Mouse (Mus musculus) G1E (cell line): Measurements from ENCODE around the gene Ralgapa1. TPM values are rescaled to one million over a fixed set of nuclear protein-coding genes. Genes with fewer than 3 reads are reported as not detected.

Source experiments
- ATAC-seq: 2 replicates; pipeline ENCODE4 v1.8.0; 2016; ENCODE audit warnings: mild to moderate bottlenecking; ENCODE audit not compliant: insufficient number of reproducible peaks, poor library complexity, low FRiP score, severe bottlenecking; ENCODE audit errors: extremely low read depth
- DNase-seq: peaks from one replicate; pipeline ENCODE4 v3.0.0; 2012; ENCODE audit warnings: low spot score
- H3K27me3 ChIP-seq: 2 replicates; pipeline ENCODE4 v1.6.1; 2012; ENCODE audit warnings: mild to moderate bottlenecking, low read length, inconsistent platforms; ENCODE audit not compliant: insufficient read depth
- H3K36me3 ChIP-seq: replicated peaks from 2 replicates; pipeline ENCODE3; 2012; ENCODE audit warnings: mild to moderate bottlenecking, inconsistent platforms
- H3K4me1 ChIP-seq: 2 replicates; pipeline ENCODE4 v1.6.1; 2012; ENCODE audit warnings: low read depth, low read length, inconsistent platforms, mixed read lengths; ENCODE audit not compliant: insufficient read depth
- H3K4me3 ChIP-seq: 2 replicates; pipeline ENCODE4 v1.5.1; 2012; ENCODE audit warnings: low read depth, mild to moderate bottlenecking, inconsistent platforms, low read length, moderate library complexity, mixed read lengths
- H3K9me3 ChIP-seq: replicated peaks from 2 replicates; pipeline ENCODE4 v1.6.1; 2012; ENCODE audit warnings: inconsistent platforms
- CTCF ChIP-seq: IDR thresholded peaks from 2 replicates; pipeline ENCODE4 v1.5.1; 2012; ENCODE audit warnings: low read depth, low read length, inconsistent platforms, mixed read lengths
- GATA1 ChIP-seq: IDR thresholded peaks from 2 replicates; pipeline ENCODE4 v1.6.1; 2012; ENCODE audit warnings: borderline replicate concordance, low read length, inconsistent platforms, mixed read lengths
- GATA2 ChIP-seq: IDR thresholded peaks from 2 replicates; pipeline ENCODE4 v1.6.1; 2012; ENCODE audit warnings: low read depth, low read length, inconsistent platforms, borderline replicate concordance
- POLR2AphosphoS5 ChIP-seq: IDR thresholded peaks from 2 replicates; pipeline ENCODE4 v1.6.1; 2012; ENCODE audit warnings: low read depth, low read length, inconsistent platforms; ENCODE audit not compliant: insufficient replicate concordance
- TAL1 ChIP-seq: conservative IDR thresholded peaks from 2 replicates; pipeline ENCODE4 v1.6.1; 2012; ENCODE audit warnings: low read depth, low read length, inconsistent platforms, mixed read lengths
- polyA plus RNA-seq: library from polyadenylated mRNA; stranded (reverse); fragments of >175 nt; gene quantifications from 2 replicates; pipeline ENCODE4 v1.2.3, GENCODE M21; 2012
- total RNA-seq, 2 experiments: library from RNA; stranded (forward) in 1 of 2; stranded (reverse) in 1 of 2; fragments of 200-1000 nt in 1 of 2; fragments of >200 nt in 1 of 2; fragmentation: Nextera tagmentation in 1 of 2; gene quantifications; 2 replicates each; pipeline ENCODE4 v1.2.3; 2014 to 2017

The Ralgapa1 gene
- total and polyA plus RNA-seq, 3 experiments: 13.3 to 169 (median 57.9) TPM

GRCm38 (mm10) chr12:55785252-55785651 lies 35.7 kb downstream of the Ralgapa1 start:
- ATAC-seq: no peak
- no peak overlapping the region for H3K4me3 ChIP-seq
- H3K9me3 ChIP-seq: no peaks in the 10 kb centered on the region
- peaks cover 60% of the 10 kb centered on the region for H3K36me3 ChIP-seq
- no peak for DNase-seq
- H3K27me3 ChIP-seq: no peaks in the 10 kb centered on the region
- TF ChIP-seq TAL1 (no peak), CTCF (no peak), GATA1 (no peak), POLR2AphosphoS5 (no peak), GATA2 (no peak)
- H3K4me1 ChIP-seq: peaks cover 3% of the 10 kb centered on the region

- peaks cover 55% of the 10 kb centered on the region for H3K36me3 ChIP-seq
- DNase-seq: no peak
- H3K4me1 ChIP-seq: peaks cover 3% of the 10 kb centered on the region
Measured at GRCm38 (mm10) chr12:55782662-55783061, 38.3 kb downstream of the Ralgapa1 start.

GRCm38 (mm10) chr12:55778301-55778700 lies 42.7 kb downstream of the Ralgapa1 start:
- no peak overlapping the region for H3K4me3 ChIP-seq
- peaks cover 2% of the 10 kb centered on the region; the same call in 1 of the 2 replicates for H3K4me1 ChIP-seq
- peaks cover 49% of the 10 kb centered on the region for H3K36me3 ChIP-seq
- peak; percentile 11 for DNase-seq
- no peak for ATAC-seq
- TF ChIP-seq TAL1 (no peak), CTCF (peak; percentile 38; the same call in 1 of the 2 replicates)
- H3K9me3 ChIP-seq: no peaks in the 10 kb centered on the region
- H3K27me3 ChIP-seq: no peaks in the 10 kb centered on the region

More at GRCm38 (mm10) chr12:55782662-55783061, 38.3 kb downstream of the Ralgapa1 start:
- TF ChIP-seq CTCF: no peak
- no peak for TF ChIP-seq POLR2AphosphoS5
- no peak for TF ChIP-seq GATA1
- TF ChIP-seq GATA2: no peak
- TF ChIP-seq TAL1: no peak
- H3K27me3 ChIP-seq: no peaks in the 10 kb centered on the region
- no peak for ATAC-seq
- no peak overlapping the region for H3K4me3 ChIP-seq
- no peaks in the 10 kb centered on the region for H3K9me3 ChIP-seq

GRCm38 (mm10) chr12:55777356-55777755 lies 43.6 kb downstream of the Ralgapa1 start:
- H3K4me3 ChIP-seq: no peak overlapping the region
- DNase-seq (no peak), ATAC-seq (no peak)
- H3K9me3 ChIP-seq: no peaks in the 10 kb centered on the region
- TF ChIP-seq GATA2 (no peak), GATA1 (no peak), POLR2AphosphoS5 (no peak), CTCF (no peak), TAL1 (no peak)
- H3K36me3 ChIP-seq: peaks cover 47% of the 10 kb centered on the region
- H3K27me3 ChIP-seq: no peaks in the 10 kb centered on the region
- H3K4me1 ChIP-seq: peaks cover 2% of the 10 kb centered on the region; the same call in 1 of the 2 replicates

GRCm38 (mm10) chr12:55774316-55774715 lies 46.7 kb downstream of the Ralgapa1 start:
- H3K27me3 ChIP-seq: no peaks in the 10 kb centered on the region
- no peaks in the 10 kb centered on the region for H3K9me3 ChIP-seq
- ATAC-seq: peak; percentile 63; the same call in 1 of the 2 replicates
- peaks cover 2% of the 10 kb centered on the region; the same call in 1 of the 2 replicates for H3K4me1 ChIP-seq
- TF ChIP-seq POLR2AphosphoS5 (no peak), GATA1 (no peak), CTCF (no peak), TAL1 (no peak)
- no peak overlapping the region for H3K4me3 ChIP-seq
- H3K36me3 ChIP-seq: peaks cover 44% of the 10 kb centered on the region
- DNase-seq: no peak

- Histone ChIP-seq H3K27me3 (no peaks in the 10 kb centered on the region), H3K4me3 (no peak overlapping the region), H3K9me3 (no peaks in the 10 kb centered on the region), H3K36me3 (peaks cover 51% of the 10 kb centered on the region), H3K4me1 (no peaks in the 10 kb centered on the region)
- TF ChIP-seq POLR2AphosphoS5: no peak
- peak; percentile 47; the same call in 1 of the 2 replicates for TF ChIP-seq CTCF
- TF ChIP-seq TAL1: no peak
- TF ChIP-seq GATA2: no peak
- no peak; the same call in 1 of the 2 replicates for ATAC-seq
- DNase-seq: no peak
Measured at GRCm38 (mm10) chr12:55720319-55720718, 100.6 kb downstream of the Ralgapa1 start.

DNA sequence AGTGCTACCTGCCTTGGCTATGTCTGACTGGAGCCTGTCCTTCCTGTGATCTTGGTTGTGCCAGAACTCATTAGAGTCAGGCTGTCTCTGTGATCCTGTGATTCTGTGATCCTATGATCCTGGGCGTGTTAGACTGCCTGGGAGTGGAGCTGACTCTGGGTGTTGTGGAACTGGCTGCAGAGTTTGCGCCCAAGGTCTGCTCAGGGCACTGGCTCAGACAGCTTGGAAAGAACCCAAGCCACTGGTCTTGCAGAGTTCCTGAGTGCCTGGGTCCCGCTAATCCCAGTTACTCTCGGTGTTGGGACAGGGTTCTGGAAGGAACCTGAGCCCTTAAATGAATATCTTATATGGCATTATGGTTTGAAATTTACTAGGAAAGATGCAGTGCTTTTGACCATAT lies 115.1 kb downstream of the Ralgapa1 start:
- H3K4me3 ChIP-seq: no peak overlapping the region
- no peak for DNase-seq

More for the DNA sequence above, 115.1 kb downstream of the Ralgapa1 start:
- H3K27me3 ChIP-seq: no peaks in the 10 kb centered on the region
- no peaks in the 10 kb centered on the region for H3K4me1 ChIP-seq
- H3K9me3 ChIP-seq: no peaks in the 10 kb centered on the region; the same call in 1 of the 2 replicates
- H3K36me3 ChIP-seq: peaks cover 40% of the 10 kb centered on the region
- ATAC-seq: no peak
- TF ChIP-seq CTCF: no peak
- TF ChIP-seq GATA1: no peak
- TF ChIP-seq GATA2: no peak
- no peak for TF ChIP-seq POLR2AphosphoS5
- TF ChIP-seq TAL1: no peak
